Mouse (Mus musculus) forebrain, embryonic 16.5 days (tissue): ENCODE results near the gene Kcnk13. TPM values are rescaled to one million over a fixed set of nuclear protein-coding genes. Genes with fewer than 3 reads are reported as not detected.

Experiments
- ATAC-seq: fragments of 200-750 bp; cut with Nextera tagmentation; 2 replicates; pipeline ENCODE4 v1.8.0; 2017; ENCODE audit warnings: mild to moderate bottlenecking, moderate library complexity
- H3K27ac ChIP-seq: fragments of 300-500 bp; sonication (generic); 2 replicates; pipeline ENCODE4 v1.5.1; 2014; ENCODE audit warnings: low read length, control low read depth
- H3K27me3 ChIP-seq: fragments of 300-500 bp; sonication (generic); replicated peaks from 2 replicates; pipeline ENCODE4 v1.6.1; 2014; ENCODE audit warnings: low read length; ENCODE audit not compliant: control insufficient read depth, insufficient read depth
- H3K36me3 ChIP-seq: fragments of 300-500 bp; sonication (generic); 2 replicates; pipeline ENCODE4 v1.6.1; 2014; ENCODE audit not compliant: control insufficient read depth, insufficient read depth
- H3K4me1 ChIP-seq: fragments of 300-500 bp; sonication (generic); replicated peaks from 2 replicates; pipeline ENCODE4 v1.6.1; 2014; ENCODE audit warnings: low read length; ENCODE audit not compliant: control insufficient read depth, insufficient read depth
- H3K4me2 ChIP-seq: fragments of 300-500 bp; sonication (generic); 2 replicates; pipeline ENCODE4 v1.6.1; 2014; ENCODE audit warnings: mild to moderate bottlenecking, low read length, control low read depth
- H3K4me3 ChIP-seq: fragments of 300-500 bp; sonication (generic); replicated peaks from 2 replicates; pipeline ENCODE4 v1.5.1; 2014; ENCODE audit warnings: mild to moderate bottlenecking, low read length, control low read depth
- H3K9ac ChIP-seq: fragments of 300-500 bp; sonication (generic); replicated peaks from 2 replicates; pipeline ENCODE4 v1.6.1; 2014; ENCODE audit warnings: low read depth, low read length, control low read depth
- H3K9me3 ChIP-seq: fragments of 300-500 bp; sonication (generic); 2 replicates; pipeline ENCODE4 v1.6.1; 2016; ENCODE audit warnings: low read length; ENCODE audit not compliant: control insufficient read depth
- WGBS: fragments of 180-500 bp; shearing (Covaris S2); extraction: QIAGEN DNeasy Blood & Tissue Kit; methylation state at CpG from one replicate; pipeline ENCODE4 v1.1.7; 2014; 5-methylcytosine and 5-hydroxymethylcytosine counted together
- polyA plus RNA-seq: library from polyadenylated mRNA; unstranded; fragments of >200 nt; fragmentation: Nextera tagmentation; extraction: Ambion mirVana; gene quantifications from 2 replicates; pipeline ENCODE4 v1.2.1, GENCODE M21; 2015

Kcnk13 gene
- polyA plus RNA-seq, 1 experiment from 2014 or later, result 0.90 TPM

GRCm38 (mm10) chr12:99933630-99934029 is 30.7 kb upstream of the Kcnk13 start:
- 85% methylated on average over 3 of the region's 3 CpGs for WGBS
- Histone ChIP-seq H3K4me1 (no peaks in the 10 kb centered on the region), H3K36me3 (no peaks in the 10 kb centered on the region), H3K9me3 (no peaks in the 10 kb centered on the region), H3K4me2 (no peak overlapping the region), H3K4me3 (no peak overlapping the region), H3K27ac (no peak overlapping the region), H3K27me3 (no peaks in the 10 kb centered on the region), H3K9ac (no peak overlapping the region)
- ATAC-seq, result no peak

- 81% methylated on average over 8 of the region's 8 CpGs for WGBS
These were observed 28.9 kb upstream of the Kcnk13 start for GRCm38 (mm10) chr12:99935403-99935802.

GRCm38 (mm10) chr12:99938476-99938875 is 25.8 kb upstream of the Kcnk13 start:
- no peak overlapping the region for H3K4me3 ChIP-seq
- ATAC-seq, result no peak

More at GRCm38 (mm10) chr12:99935403-99935802, 28.9 kb upstream of the Kcnk13 start:
- Histone ChIP-seq H3K9ac (no peak overlapping the region), H3K27me3 (no peaks in the 10 kb centered on the region), H3K4me3 (no peak overlapping the region), H3K4me2 (no peak overlapping the region), H3K27ac (no peak overlapping the region), H3K4me1 (no peaks in the 10 kb centered on the region), H3K36me3 (no peaks in the 10 kb centered on the region), H3K9me3 (no peaks in the 10 kb centered on the region)
- no peak for ATAC-seq

GRCm38 (mm10) chr12:99939179-99939578 is 25.1 kb upstream of the Kcnk13 start:
- no peak overlapping the region for H3K4me2 ChIP-seq
- WGBS, result 90% methylated on average over 6 of the region's 6 CpGs
- no peaks in the 10 kb centered on the region for H3K9me3 ChIP-seq
- no peaks in the 10 kb centered on the region for H3K27me3 ChIP-seq
- no peak for ATAC-seq
- H3K36me3 ChIP-seq, result peaks cover 5% of the 10 kb centered on the region
- no peak overlapping the region for H3K4me3 ChIP-seq
- no peak overlapping the region for H3K27ac ChIP-seq
- no peak overlapping the region for H3K9ac ChIP-seq
- no peaks in the 10 kb centered on the region for H3K4me1 ChIP-seq

More at GRCm38 (mm10) chr12:99938476-99938875, 25.8 kb upstream of the Kcnk13 start:
- Histone ChIP-seq H3K9me3 (no peaks in the 10 kb centered on the region), H3K27ac (no peak overlapping the region), H3K9ac (no peak overlapping the region), H3K36me3 (peaks cover 5% of the 10 kb centered on the region), H3K4me1 (no peaks in the 10 kb centered on the region), H3K4me2 (no peak overlapping the region), H3K27me3 (no peaks in the 10 kb centered on the region)
- WGBS, result 83% methylated on average over 4 of the region's 4 CpGs

GRCm38 (mm10) chr12:99940704-99941103 is 23.6 kb upstream of the Kcnk13 start:
- no peak for ATAC-seq
- no peak overlapping the region for H3K4me2 ChIP-seq
- H3K27me3 ChIP-seq, result no peaks in the 10 kb centered on the region
- no peak overlapping the region for H3K9ac ChIP-seq
- H3K27ac ChIP-seq, result no peak overlapping the region
- H3K4me1 ChIP-seq, result no peaks in the 10 kb centered on the region
- WGBS, result 87% methylated on average over 7 of the region's 7 CpGs
- H3K36me3 ChIP-seq, result peaks cover 5% of the 10 kb centered on the region
- no peak overlapping the region for H3K4me3 ChIP-seq
- H3K9me3 ChIP-seq, result no peaks in the 10 kb centered on the region

GRCm38 (mm10) chr12:99942441-99942840 is 21.9 kb upstream of the Kcnk13 start:
- no peak for ATAC-seq
- 88% methylated on average over 8 of the region's 8 CpGs for WGBS
- Histone ChIP-seq H3K9ac (no peak overlapping the region), H3K4me2 (no peak overlapping the region), H3K36me3 (peaks cover 5% of the 10 kb centered on the region), H3K4me3 (no peak overlapping the region), H3K9me3 (no peaks in the 10 kb centered on the region), H3K27ac (no peak overlapping the region), H3K4me1 (no peaks in the 10 kb centered on the region), H3K27me3 (no peaks in the 10 kb centered on the region)

- Histone ChIP-seq H3K27me3 (no peaks in the 10 kb centered on the region), H3K4me3 (no peak overlapping the region), H3K9me3 (no peaks in the 10 kb centered on the region), H3K9ac (no peak overlapping the region), H3K4me2 (no peak overlapping the region), H3K4me1 (peaks cover 2% of the 10 kb centered on the region; the same call in 1 of the 2 replicates), H3K27ac (no peak overlapping the region), H3K36me3 (peaks cover 3% of the 10 kb centered on the region; the same call in 1 of the 2 replicates)
- ATAC-seq, result no peak
- WGBS, result 54% methylated on average over 7 of the region's 7 CpGs
These were observed 11.4 kb upstream of the Kcnk13 start for GRCm38 (mm10) chr12:99952928-99953327.

- no peak for ATAC-seq
- no peak overlapping the region for H3K4me3 ChIP-seq
- H3K36me3 ChIP-seq, result peaks cover 3% of the 10 kb centered on the region; the same call in 1 of the 2 replicates
- WGBS, result 80% methylated on average over 7 of the region's 7 CpGs
- H3K9me3 ChIP-seq, result no peaks in the 10 kb centered on the region
- H3K4me2 ChIP-seq, result no peak overlapping the region
- peaks cover 13% of the 10 kb centered on the region for H3K4me1 ChIP-seq
- H3K27me3 ChIP-seq, result no peaks in the 10 kb centered on the region
- no peak overlapping the region for H3K27ac ChIP-seq
- no peak overlapping the region for H3K9ac ChIP-seq
These were observed 7.9 kb upstream of the Kcnk13 start for GRCm38 (mm10) chr12:99956411-99956810.

- ATAC-seq, result peak; percentile 60
- Histone ChIP-seq H3K27ac (no peak overlapping the region), H3K4me3 (no peak overlapping the region)
These were observed 5.9 kb upstream of the Kcnk13 start for GRCm38 (mm10) chr12:99958068-99959060.

More at GRCm38 (mm10) chr12:99958068-99959060, 5.9 kb upstream of the Kcnk13 start:
- no peaks in the 10 kb centered on the region for H3K9me3 ChIP-seq
- peaks cover 13% of the 10 kb centered on the region for H3K4me1 ChIP-seq
- no peak overlapping the region for H3K4me2 ChIP-seq
- H3K27me3 ChIP-seq, result no peaks in the 10 kb centered on the region
- no peak overlapping the region for H3K9ac ChIP-seq
- no peaks in the 10 kb centered on the region for H3K36me3 ChIP-seq
- WGBS, result 36% methylated on average over 9 of the region's 9 CpGs
